Mouse (Mus musculus) skeletal muscle tissue, adult 2 months (tissue): ENCODE measurements around the gene Rhot2.
"Not testable (repeated sequence)": the region's sequence is repeated elsewhere in the genome, so short reads cannot be mapped to it uniquely, and the experiment has no call there.

Experiments used
- DNase-seq: peaks from one replicate; pipeline ENCODE4 v3.0.0-alpha.2; 2012; ENCODE audit warnings: low read depth, low spot score

The Rhot2 gene

DNA sequence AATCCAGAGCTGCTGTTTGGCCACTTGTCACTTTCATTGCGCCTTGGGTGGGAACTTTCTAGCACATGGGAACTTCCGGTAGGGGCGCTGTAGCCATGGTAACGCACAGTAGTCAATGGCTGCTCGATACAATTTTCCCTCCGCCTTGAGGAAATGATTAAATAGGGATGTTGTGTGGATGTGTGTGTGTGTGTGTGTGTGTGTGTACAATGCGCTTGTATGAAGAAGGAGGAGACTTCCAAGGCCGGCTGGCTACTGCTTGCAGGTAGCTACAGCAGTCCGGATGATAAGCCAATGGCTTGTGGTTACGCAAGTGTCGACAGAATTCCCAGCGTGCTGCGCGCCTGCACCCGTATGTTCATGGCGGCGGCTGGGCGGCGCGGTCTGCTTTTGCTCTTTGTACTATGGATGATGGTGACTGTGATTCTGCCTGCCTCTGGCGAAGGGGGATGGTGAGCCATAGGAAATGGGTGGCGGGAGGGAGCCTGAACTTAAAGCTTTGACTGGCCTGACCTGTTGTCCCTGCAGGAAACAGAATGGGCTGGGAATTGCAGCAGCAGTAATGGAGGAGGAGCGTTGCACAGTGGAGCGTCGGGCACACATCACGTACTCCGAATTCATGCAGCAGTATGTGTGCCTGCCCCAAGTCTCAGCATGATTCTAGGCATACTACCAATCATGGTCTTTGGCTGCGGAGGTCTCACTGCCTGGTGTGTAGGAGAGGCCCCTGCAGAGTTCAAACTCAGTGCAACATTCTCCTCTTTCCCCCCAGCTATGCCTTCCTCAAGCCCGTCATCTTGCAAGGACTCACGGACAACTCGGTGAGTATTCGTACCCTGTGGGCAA lies 15.7 kb downstream of the Rhot2 start, which contains the start of gene Jmjd8:
TSS of gene Jmjd8 (plus strand) at position 156 of the 846 bp plus-strand sequence.
- DNase-seq, result peak; percentile 75

DNA sequence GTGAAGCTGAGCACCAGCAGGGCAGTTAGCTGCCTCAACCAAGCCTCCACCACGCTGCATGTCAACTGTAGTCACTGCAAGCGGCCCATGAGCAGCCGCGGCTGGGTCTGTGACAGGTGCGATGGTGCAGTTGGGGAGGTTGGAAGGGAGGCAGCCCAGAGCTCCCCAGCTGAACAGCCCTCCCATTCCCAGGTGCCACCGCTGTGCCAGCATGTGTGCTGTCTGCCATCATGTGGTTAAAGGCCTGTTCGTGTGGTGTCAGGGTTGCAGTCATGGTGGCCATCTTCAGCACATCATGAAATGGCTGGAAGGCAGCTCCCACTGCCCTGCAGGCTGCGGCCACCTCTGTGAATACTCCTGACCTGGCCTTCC lies 16.4 kb downstream of the Rhot2 start:
- DNase-seq, result no peak

GRCm38 (mm10) chr17:25827546-25828222 lies 17.0 kb downstream of the Rhot2 start:
- DNase-seq, result no peak

GRCm38 (mm10) chr17:25827011-25827410 lies 17.6 kb downstream of the Rhot2 start:
- DNase-seq, result no peak

DNA sequence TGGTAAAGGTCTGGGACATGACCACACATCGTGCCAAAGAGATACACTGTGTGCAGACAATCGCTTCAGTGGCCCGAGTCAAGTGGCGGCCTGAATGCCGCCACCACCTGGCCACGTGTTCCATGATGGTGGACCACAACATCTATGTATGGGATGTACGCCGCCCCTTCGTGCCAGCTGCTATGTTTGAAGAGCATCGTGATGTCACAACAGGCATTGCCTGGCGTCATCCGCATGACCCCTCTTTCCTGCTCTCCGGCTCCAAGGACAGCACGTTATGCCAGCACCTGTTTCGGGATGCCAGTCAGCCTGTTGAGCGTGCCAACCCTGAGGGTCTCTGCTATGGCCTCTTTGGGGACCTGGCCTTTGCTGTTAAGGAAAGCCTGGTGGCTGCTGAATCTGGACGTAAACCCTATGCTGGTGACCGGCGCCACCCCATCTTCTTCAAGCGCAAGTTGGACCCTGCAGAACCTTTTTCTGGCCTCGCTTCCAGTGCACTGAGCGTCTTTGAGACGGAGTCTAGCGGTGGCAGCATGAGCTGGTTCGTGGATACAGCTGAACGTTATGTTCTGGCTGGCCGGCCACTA lies 18.6 kb downstream of the Rhot2 start:
- no peak for DNase-seq

DNA sequence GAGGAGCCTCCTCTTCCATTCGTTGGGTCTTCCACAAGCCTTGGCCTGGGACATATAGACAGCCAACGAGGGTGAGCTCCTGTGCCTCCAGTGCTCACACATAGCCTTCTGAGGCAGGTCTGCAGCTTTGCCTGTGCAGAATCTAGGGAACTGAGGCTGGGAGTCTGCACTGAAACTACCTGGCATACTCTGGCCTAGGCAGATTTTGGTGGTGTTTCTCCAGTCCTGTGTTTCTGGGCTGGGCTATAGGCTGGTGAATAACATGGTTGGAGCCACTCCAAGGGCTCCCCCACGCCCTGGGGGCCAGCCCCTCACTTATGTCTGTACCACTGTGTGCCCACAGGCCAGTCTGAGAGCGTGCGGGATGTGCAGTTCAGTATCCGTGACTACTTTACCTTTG lies 19.3 kb downstream of the Rhot2 start:
- no peak for DNase-seq

GRCm38 (mm10) chr17:25824362-25825142 lies 20.1 kb downstream of the Rhot2 start:
- DNase-seq, result no peak

DNA sequence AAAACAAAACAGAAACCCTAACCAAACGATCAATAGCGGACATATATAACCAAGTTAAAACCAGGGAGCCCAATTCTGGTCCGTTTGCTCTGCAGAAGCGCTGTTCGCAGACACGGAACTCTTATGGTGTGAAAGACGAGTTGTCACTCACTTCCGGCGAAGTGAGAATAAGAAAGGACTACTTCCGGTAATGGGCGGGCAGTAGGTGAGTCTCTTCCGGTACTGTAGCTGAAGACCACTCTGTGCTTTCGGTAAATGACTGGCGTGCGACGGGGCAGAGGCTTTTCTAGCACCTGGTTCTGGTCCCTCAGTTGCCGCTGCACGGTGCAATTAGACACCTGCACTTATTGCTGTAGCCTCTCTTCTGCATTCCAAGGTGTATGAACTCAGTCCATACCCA lies 21.2 kb downstream of the Rhot2 start, which contains the start of gene Wdr24:
TSS of gene Wdr24 (plus strand) at position 176 of the 400 bp plus-strand sequence.
- DNase-seq, result peak; percentile 80

DNA sequence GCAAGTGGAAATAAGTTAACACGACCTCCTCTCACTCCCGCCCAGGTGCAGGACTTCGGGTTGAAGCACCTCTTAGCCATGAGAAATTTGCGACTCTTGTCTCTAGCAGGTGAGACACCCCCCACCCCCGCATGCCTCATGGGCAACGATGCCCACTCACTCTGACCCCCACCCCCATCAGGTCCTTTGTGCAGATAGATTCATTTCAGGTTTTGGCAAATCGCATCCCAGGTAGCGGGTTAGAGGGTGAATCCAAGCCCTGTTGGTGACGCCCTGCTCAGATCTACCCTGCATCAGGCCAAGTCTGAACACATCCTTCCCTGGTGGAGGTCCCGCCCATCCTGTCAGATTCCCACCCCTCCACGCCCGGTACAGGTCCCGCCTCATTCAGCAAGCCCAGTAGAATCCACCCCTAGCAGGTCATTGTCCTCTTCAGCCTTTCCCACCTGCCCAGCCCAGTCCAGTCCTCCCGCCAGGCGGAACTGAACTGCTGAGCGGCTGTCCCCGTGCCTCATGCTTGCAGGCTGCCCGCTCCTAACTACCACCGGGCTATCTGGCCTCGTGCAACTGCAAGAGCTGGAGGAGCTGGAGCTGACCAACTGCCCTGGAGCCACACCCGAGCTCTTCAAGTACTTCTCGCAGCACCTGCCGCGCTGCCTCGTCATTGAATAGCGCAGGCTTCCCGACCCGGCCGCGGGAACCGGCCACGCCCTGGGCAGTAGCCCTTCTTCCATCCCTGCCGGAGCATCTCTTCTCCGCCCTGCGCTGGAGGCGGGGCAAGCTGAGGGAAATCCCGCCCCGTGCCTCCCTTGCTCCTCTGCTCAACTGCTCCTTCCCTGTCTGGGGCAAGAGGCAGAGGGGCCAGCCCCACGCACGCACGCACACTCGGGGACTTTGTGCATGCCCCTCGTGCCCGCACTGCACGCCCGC lies 25.5 kb downstream of the Rhot2 start:
- DNase-seq, result no peak

DNA sequence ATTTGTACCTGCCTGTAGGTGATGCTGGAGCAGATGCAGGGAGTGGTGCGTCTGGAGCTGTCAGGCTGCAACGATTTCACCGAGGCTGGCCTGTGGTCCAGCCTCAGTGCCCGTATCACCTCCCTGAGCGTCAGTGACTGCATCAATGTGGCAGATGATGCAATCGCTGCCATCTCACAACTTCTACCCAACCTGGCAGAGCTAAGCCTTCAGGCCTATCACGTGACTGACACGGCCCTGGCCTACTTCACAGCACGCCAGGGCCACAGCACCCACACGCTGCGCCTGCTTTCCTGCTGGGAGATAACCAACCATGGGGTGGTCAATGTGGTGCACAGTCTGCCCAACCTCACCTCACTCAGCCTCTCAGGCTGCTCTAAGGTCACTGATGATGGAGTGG lies 27.0 kb downstream of the Rhot2 start:
- DNase-seq, result no peak

GRCm38 (mm10) chr17:25813471-25813870 lies 31.2 kb downstream of the Rhot2 start:
- DNase-seq, result no peak

- no peak for DNase-seq
Measured at GRCm38 (mm10) chr17:25810890-25811289, 33.8 kb downstream of the Rhot2 start.

- DNase-seq, result no peak
Measured at GRCm38 (mm10) chr17:25809606-25810340, 34.9 kb downstream of the Rhot2 start.

- no peak for DNase-seq
Measured at GRCm38 (mm10) chr17:25808789-25809605, 35.7 kb downstream of the Rhot2 start, which contains the start of gene Fbxl16. TSS of gene Fbxl16 (plus strand) at chr17:25809085.

DNA sequence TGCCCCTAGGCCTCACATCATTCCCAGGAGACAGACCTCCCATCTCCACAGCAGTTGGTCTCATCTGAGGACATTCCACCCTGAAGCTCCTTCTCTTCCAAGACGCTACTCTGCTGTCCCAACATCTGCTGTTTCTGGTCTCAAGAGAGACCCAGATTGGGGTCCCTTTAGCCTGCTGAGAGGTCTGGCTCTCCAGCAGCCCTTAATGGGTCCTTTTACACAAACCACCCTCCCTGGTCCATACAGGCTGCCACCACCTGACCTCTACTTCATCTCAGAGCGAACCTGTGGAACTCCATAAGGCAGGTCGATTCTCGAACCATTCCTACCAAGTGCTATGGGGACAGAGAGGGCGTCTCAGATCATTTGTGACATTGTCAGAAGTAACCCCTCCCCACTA lies 36.6 kb downstream of the Rhot2 start:
- no peak for DNase-seq

DNA sequence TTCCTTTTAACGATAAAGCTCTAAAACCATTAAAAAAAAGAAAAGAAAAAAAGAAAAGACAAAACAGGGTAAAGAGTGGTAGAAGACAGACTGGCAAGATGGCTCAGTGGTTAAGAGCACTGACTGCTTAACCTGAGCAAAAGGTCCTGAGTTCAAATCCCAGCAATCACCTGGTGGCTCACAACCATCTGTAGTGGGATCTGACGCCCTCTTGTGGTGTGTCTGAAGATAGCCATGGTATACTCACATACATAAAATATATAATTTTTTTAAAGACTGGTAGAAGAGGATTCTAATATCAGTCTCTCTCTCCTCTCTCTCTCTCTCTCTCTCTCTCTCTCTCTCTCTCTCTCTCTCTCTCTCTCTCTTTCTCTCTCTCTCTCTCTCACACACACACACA lies 37.2 kb downstream of the Rhot2 start:
- not testable (repeated sequence) for DNase-seq

GRCm38 (mm10) chr17:25806507-25806906 lies 38.1 kb downstream of the Rhot2 start:
- no peak for DNase-seq

- DNase-seq, result peak; percentile 48
Measured at GRCm38 (mm10) chr17:25802825-25803517, 41.7 kb downstream of the Rhot2 start.
